Mouse (Mus musculus) spleen, embryonic (tissue): ENCODE measurements around the gene Dgkd.

Experiments used
- CTCF ChIA-PET: fragments of 350-600 bp; sonication (Branson Sonifier 250); formaldehyde crosslinking; loops from one replicate; lab custom pipeline; 2022; lab: Charles Lee

The Dgkd gene

DNA sequence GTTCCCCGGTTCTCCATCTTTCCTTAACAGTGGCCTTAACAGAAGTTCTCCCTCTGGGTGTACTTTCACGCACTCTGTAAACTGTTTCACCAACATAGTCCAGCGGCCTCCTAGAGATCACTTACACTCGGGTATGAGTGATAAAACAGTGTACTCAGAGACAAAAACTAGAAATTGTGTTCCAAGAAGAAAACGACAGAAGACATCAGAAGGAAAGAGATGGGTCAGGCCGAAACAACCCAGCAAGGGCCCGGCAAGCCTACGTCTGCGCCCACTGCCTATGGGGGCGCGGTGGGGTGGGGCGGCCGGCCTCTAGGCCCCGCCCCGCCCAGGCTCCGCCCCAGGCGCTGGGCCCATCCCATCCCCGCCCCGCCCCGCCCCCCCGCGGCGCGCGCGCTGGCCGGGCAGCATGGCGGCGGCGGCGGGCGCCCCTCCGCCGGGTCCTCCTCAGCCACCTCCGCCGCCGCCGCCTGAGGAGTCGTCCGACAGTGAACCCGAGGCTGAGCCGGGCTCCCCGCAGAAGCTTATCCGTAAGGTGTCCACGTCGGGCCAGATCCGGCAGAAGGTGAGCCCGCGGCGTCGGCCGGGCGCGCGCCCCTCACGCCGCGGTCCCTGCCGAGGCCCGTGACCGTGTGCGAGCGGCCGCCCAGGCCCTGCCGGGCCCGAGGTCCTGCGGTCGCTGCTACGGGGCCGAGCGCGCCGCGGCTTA lies at the start of gene Dgkd:
Gene Dgkd (plus strand): TSS at position 396 of the 709 bp plus-strand sequence.
- CTCF ChIA-PET, result no interaction called here

- CTCF ChIA-PET, result interaction anchor here (0.7 kb wide), 1 partner anchor 19 kb away, joined by 4 read pairs; no protein-coding TSS in a partner anchor
These were observed 49.5 kb upstream of the Dgkd start, which contains the start of gene Sag for GRCm38 (mm10) chr1:87803576-87803975. Gene Sag (plus strand): TSS chr1:87803680.

DNA sequence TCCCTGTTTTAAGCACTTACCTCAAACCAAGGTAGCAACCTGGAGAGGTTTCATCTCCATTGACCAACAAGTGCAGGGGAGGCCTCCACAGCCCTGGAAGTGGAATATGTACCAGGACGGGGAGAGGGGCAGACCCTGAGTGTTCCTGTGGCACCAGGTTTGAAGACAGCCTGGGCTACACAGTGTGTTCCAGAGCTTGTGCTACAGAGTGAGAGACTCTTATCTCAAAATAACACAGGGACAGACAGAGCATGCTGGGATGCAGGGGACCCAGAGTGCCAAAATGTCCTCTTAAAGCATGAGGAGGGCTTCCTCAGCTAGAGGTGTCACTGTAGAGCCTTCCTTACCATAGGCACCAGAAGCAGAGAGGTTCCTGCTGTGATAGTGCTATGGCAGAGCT lies 45.3 kb upstream of the Dgkd start:
- CTCF ChIA-PET, result no interaction called here

GRCm38 (mm10) chr1:87811391-87811790 lies 41.7 kb upstream of the Dgkd start:
- CTCF ChIA-PET, result interaction anchor here (0.6 kb wide), 1 partner anchor 13 kb away, joined by 3 read pairs; no protein-coding TSS in a partner anchor

- CTCF ChIA-PET, result interaction anchor here (1.2 kb wide), 1 partner anchor 121 kb away, joined by 3 read pairs; no protein-coding TSS in a partner anchor
These were observed 41.0 kb upstream of the Dgkd start for GRCm38 (mm10) chr1:87812061-87812460.

DNA sequence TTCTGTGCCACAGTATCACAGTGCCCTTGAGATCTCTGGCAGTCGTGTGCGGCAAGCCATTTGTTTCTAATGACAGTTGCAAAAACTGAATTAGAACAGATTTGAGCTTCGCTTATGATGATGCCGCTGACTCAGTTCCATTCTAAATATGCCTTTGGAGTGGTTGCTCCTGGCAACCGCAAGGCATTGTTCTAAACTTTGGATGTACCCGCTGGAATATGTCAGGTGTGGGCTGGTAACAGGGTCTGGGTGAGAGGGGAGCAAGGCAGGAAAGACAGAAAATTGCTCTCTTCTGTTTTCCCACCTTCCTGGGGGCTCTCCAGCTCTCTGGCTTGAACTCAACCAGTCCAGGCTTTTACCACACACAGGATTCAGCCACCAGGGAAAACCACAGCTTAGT lies 39.9 kb upstream of the Dgkd start:
- CTCF ChIA-PET, result interaction anchor here (1.2 kb wide), 1 partner anchor 120 kb away, joined by 3 read pairs; no protein-coding TSS in a partner anchor

GRCm38 (mm10) chr1:87813681-87814080 lies 39.4 kb upstream of the Dgkd start:
- CTCF ChIA-PET, result no interaction called here

- CTCF ChIA-PET, result no interaction called here
These were observed 28.6 kb upstream of the Dgkd start for GRCm38 (mm10) chr1:87824420-87824995.

DNA sequence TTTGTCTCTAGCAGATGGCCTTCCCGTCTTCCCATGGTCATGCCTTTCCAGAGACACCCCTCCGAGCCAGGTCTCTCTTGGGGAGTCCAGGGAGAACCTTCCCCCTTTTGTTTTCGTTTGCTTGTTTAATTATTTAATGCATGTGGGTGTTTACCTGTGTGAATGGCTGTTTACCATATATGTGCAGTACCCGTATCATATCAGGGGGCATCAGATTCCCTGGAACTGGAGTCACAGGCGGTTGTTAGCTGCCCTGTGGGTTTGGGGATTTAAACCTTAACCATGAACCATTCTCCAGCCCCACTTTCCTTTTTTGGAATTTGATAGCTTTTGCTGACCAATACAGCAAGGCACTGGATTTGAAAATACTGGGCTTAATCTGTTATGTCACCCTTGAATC lies 27.8 kb upstream of the Dgkd start:
- CTCF ChIA-PET, result interaction anchor here (0.8 kb wide), 1 partner anchor 25 kb away, joined by 3 read pairs; no protein-coding TSS in a partner anchor

DNA sequence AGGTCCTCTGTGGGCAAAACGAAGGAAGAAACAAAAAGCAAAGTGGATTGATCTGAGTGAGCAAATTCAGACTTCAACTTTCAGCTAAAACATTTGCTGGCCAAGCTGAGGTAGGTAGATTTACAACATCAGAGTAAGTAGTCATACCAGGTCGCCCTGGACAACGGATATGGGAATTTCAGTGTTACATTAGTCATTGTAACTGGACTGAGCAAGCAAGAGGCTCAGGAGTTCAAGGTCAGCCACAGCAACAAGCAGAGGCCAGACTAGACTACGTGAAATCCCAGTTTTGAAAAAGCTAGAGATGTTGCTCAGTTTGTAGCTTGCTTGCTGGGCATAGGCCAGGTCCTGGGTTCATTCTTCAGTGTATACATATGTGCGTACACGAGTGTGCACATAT lies 27.1 kb upstream of the Dgkd start:
- CTCF ChIA-PET, result interaction anchor here (0.8 kb wide), 1 partner anchor 24 kb away, joined by 3 read pairs; no protein-coding TSS in a partner anchor

DNA sequence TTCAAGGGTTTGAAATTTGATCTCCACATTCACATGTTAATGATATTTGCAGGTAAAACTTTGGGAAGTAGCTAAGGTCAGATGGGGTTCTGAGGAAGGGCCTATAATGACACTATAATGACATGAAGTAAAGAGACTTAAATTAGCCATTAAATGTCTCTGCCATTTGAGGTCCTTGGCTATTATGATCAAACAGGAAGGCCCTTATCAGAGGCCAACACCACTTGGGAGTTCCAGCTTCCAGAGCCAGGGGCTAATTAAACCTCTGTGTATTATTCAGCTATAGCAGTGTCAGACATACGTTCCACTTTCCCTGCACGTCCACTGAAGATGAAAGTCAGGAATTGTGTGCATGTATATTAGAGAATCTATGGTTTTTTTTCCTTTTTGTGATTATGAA lies 26.6 kb upstream of the Dgkd start:
- CTCF ChIA-PET, result no interaction called here

DNA sequence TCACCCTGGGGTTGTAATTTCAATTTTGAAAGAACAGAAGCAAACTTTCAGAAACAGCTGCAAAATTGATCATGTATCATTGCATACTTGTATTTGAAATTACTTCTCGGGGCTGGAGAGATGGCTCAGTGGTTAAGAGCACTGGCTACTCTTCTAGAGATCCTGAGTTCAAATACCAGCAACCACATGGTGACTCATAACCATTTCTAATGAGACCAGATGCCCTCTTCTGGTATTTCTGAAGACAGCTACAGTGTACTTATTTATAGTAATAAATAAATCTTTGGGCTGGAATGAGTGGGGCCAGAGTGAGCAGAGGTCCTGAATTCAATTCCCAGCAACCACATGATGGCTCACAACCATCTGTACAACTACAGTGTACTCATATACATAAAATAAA lies 25.6 kb upstream of the Dgkd start:
- CTCF ChIA-PET, result interaction anchor here (0.6 to 2.1 kb wide), 4 partner anchors 27 to 162 kb away, joined by 3 to 6 read pairs (median 4); no protein-coding TSS in a partner anchor

- CTCF ChIA-PET, result interaction anchor here (0.6 to 2.1 kb wide), 9 partner anchors 12 to 90 kb away, joined by 3 to 9 read pairs (median 3); no protein-coding TSS in a partner anchor
These were observed 24.9 kb upstream of the Dgkd start for GRCm38 (mm10) chr1:87828185-87828584.

DNA sequence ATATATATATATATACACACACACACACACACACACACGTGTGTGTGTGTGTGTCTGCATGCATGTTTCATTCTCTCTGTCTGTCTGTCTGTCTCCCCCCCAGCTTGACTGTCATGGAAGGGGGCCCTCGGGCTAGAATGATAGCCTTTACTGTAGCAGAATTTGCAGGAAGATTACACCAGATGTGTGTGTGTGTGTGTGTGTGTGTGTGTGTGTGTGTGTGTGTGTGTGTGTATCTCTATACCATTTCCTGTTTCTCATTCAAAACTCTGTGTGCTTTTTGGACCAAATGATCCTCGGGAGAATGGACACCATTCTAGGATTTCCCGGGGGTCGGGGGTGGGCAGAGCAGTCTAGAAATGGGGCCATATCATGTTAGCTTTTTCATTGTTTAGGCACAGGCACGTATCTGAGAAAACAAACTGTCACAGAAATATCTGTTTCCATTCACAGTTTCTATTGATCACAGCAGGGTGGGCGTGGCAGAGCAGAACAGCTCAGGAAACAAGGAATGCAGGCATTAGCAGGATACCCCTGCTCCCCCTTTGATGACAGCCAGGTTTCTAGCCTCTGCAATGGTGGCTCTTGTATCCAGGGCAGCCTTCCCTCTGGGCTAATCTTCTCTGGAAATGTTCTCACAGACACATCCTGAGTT lies 24.0 kb upstream of the Dgkd start:
- CTCF ChIA-PET, result interaction anchor here (0.6 to 2.1 kb wide), 9 partner anchors 13 to 39 kb away, joined by 3 to 9 read pairs (median 3); no protein-coding TSS in a partner anchor

DNA sequence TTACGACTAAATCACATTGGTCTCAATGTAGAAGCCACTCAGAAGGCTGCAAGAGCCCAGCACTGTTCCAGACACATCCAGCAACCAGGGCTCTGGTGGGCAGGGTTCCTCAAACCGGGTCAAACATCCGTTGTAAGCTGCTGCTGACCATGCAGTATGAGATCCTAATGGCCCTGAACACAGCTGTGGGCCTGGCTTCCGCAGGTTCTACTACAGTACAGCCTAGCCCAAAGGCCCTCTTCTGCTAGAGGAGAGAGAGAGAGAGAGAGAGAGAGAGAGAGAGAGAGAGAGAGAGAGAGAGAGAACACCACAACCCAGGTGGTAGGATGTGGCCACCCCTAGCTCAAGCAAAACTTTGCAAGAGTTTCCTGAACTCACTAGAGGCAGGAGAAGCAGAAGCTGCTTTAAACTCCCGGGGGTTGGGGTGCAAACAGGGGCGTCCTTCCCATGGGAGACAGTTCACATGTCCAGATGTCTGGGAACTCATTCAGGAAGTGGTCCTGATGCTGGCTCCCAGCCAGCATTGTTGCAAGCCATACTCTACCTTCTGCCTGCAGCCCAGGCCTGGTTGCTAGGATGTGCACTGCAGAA lies 23.4 kb upstream of the Dgkd start:
- CTCF ChIA-PET, result interaction anchor here (0.6 to 2.1 kb wide), 5 partner anchors 12 to 34 kb away, joined by 3 to 6 read pairs (median 4); no protein-coding TSS in a partner anchor

GRCm38 (mm10) chr1:87836453-87836852 lies 16.6 kb upstream of the Dgkd start:
- CTCF ChIA-PET, result interaction anchor here (0.7 to 1.3 kb wide), 2 partner anchors 10 to 269 kb away, joined by 5 to 14 read pairs; no protein-coding TSS in a partner anchor

DNA sequence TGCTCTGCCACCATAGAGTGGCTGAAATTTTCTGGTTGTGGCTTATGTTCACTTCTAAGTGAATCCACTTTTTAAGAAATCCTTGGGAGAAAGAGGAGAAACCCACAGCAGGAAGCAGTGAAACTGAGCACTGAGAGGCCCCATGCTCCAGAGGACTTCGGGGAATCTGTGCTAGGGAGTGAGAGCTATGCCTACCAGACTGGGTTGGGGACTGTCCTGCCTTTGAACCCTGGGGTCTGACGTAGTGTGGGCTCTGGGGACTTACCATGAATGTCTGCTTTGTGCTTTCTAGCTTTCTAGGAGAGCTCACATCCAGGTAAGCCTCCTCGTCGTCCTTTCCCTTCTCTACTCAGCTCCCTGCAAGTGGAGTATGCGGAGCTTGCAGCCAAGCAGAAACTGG lies 16.1 kb upstream of the Dgkd start:
- CTCF ChIA-PET, result interaction anchor here (0.7 to 1.3 kb wide), 2 partner anchors 9 to 269 kb away, joined by 5 to 14 read pairs; no protein-coding TSS in a partner anchor

GRCm38 (mm10) chr1:87840411-87841208 lies 12.5 kb upstream of the Dgkd start:
- CTCF ChIA-PET, result interaction anchor here (0.9 kb wide), 1 partner anchor 12 kb away, joined by 3 read pairs; no protein-coding TSS in a partner anchor

- CTCF ChIA-PET, result interaction anchor here (1.6 kb wide), 1 partner anchor 18 kb away, joined by 9 read pairs; no protein-coding TSS in a partner anchor
These were observed 6.1 kb upstream of the Dgkd start for GRCm38 (mm10) chr1:87846801-87847474.
